Mouse (Mus musculus): ENCODE measurements around the gene Pcca. TPM values are rescaled to one million over a fixed set of nuclear protein-coding genes. Genes with fewer than 3 reads are reported as not detected.
"Not testable (repeated sequence)": the region's sequence is repeated elsewhere in the genome, so short reads cannot be mapped to it uniquely, and the experiment has no call there.

Gene Pcca
- polyA plus RNA-seq, 1 experiment, result 7.2 TPM

GRCm38 (mm10) chr14:122582057-122582456 is 47.9 kb downstream of the Pcca start:
- no peaks in the 10 kb centered on the region for H3K27me3 ChIP-seq (ENCODE audit: control insufficient read depth, insufficient read depth, low read length)
- TF ChIP-seq CTCF (IDR thresholded peaks at IDR 0.05; ENCODE audit: borderline replicate concordance, control insufficient read depth, extremely low read depth, insufficient read depth, low read length, poor library complexity), result no peak
- no peak for TF ChIP-seq POLR2A (IDR thresholded peaks at IDR 0.05; ENCODE audit: control insufficient read depth, extremely low read depth, insufficient read depth, low read length, poor library complexity)
- H3K4me1 ChIP-seq (replicated peaks; ENCODE audit: control insufficient read depth, insufficient read depth, low read length), result no peaks in the 10 kb centered on the region
- WGBS, result 97% methylated on average over 4 of the region's 4 CpGs
- no peak overlapping the region for H3K4me3 ChIP-seq (ENCODE audit: control insufficient read depth, insufficient read depth, low read length)
- DNase-seq, result no peak
- H3K27ac ChIP-seq (ENCODE audit: control insufficient read depth, insufficient read depth, low read length), result no peak overlapping the region
- no peaks in the 10 kb centered on the region for H3K36me3 ChIP-seq (ENCODE audit: control insufficient read depth, insufficient read depth, low read length)

GRCm38 (mm10) chr14:122582491-122583077 is 48.5 kb downstream of the Pcca start:
- Histone ChIP-seq H3K4me1 (replicated peaks; ENCODE audit: control insufficient read depth, insufficient read depth, low read length) (no peaks in the 10 kb centered on the region), H3K36me3 (ENCODE audit: control insufficient read depth, insufficient read depth, low read length) (no peaks in the 10 kb centered on the region), H3K27me3 (ENCODE audit: control insufficient read depth, insufficient read depth, low read length) (no peaks in the 10 kb centered on the region), H3K27ac (ENCODE audit: control insufficient read depth, insufficient read depth, low read length) (no peak overlapping the region), H3K4me3 (ENCODE audit: control insufficient read depth, insufficient read depth, low read length) (no peak overlapping the region)
- DNase-seq, result no peak
- 60% methylated on average over 7 of the region's 7 CpGs for WGBS
- TF ChIP-seq CTCF (IDR thresholded peaks at IDR 0.05; ENCODE audit: borderline replicate concordance, control insufficient read depth, extremely low read depth, insufficient read depth, low read length, poor library complexity) (no peak), POLR2A (IDR thresholded peaks at IDR 0.05; ENCODE audit: control insufficient read depth, extremely low read depth, insufficient read depth, low read length, poor library complexity) (no peak)

- DNase-seq; H3K27ac ChIP-seq (ENCODE audit: control insufficient read depth, insufficient read depth, low read length); H3K36me3 ChIP-seq (ENCODE audit: control insufficient read depth, insufficient read depth, low read length); H3K4me1 ChIP-seq (replicated peaks; ENCODE audit: control insufficient read depth, insufficient read depth, low read length); H3K27me3 ChIP-seq (ENCODE audit: control insufficient read depth, insufficient read depth, low read length); H3K4me3 ChIP-seq (ENCODE audit: control insufficient read depth, insufficient read depth, low read length): not testable (repeated sequence)
- 84% methylated on average over 2 of the region's 2 CpGs for WGBS
These were observed 50.0 kb downstream of the Pcca start for GRCm38 (mm10) chr14:122584087-122584486.

- Histone ChIP-seq H3K4me1 (replicated peaks; ENCODE audit: control insufficient read depth, insufficient read depth, low read length) (no peaks in the 10 kb centered on the region), H3K27ac (ENCODE audit: control insufficient read depth, insufficient read depth, low read length) (no peak overlapping the region), H3K36me3 (ENCODE audit: control insufficient read depth, insufficient read depth, low read length) (no peaks in the 10 kb centered on the region), H3K27me3 (ENCODE audit: control insufficient read depth, insufficient read depth, low read length) (no peaks in the 10 kb centered on the region), H3K4me3 (ENCODE audit: control insufficient read depth, insufficient read depth, low read length) (no peak overlapping the region)
- 93% methylated on average over 4 of the region's 4 CpGs for WGBS
- TF ChIP-seq CTCF (IDR thresholded peaks at IDR 0.05; ENCODE audit: borderline replicate concordance, control insufficient read depth, extremely low read depth, insufficient read depth, low read length, poor library complexity), result no peak
- TF ChIP-seq POLR2A (IDR thresholded peaks at IDR 0.05; ENCODE audit: control insufficient read depth, extremely low read depth, insufficient read depth, low read length, poor library complexity), result no peak
- DNase-seq, result no peak
These were observed 52.8 kb downstream of the Pcca start for GRCm38 (mm10) chr14:122586942-122587341.

- no peak for DNase-seq
- no peaks in the 10 kb centered on the region for H3K4me1 ChIP-seq (replicated peaks; ENCODE audit: control insufficient read depth, insufficient read depth, low read length)
- 77% methylated on average over 5 of the region's 5 CpGs for WGBS
- TF ChIP-seq POLR2A (IDR thresholded peaks at IDR 0.05; ENCODE audit: control insufficient read depth, extremely low read depth, insufficient read depth, low read length, poor library complexity) (no peak), CTCF (IDR thresholded peaks at IDR 0.05; ENCODE audit: borderline replicate concordance, control insufficient read depth, extremely low read depth, insufficient read depth, low read length, poor library complexity) (no peak)
- no peak overlapping the region for H3K4me3 ChIP-seq (ENCODE audit: control insufficient read depth, insufficient read depth, low read length)
- H3K27me3 ChIP-seq (ENCODE audit: control insufficient read depth, insufficient read depth, low read length), result no peaks in the 10 kb centered on the region
- no peak overlapping the region for H3K27ac ChIP-seq (ENCODE audit: control insufficient read depth, insufficient read depth, low read length)
- H3K36me3 ChIP-seq (ENCODE audit: control insufficient read depth, insufficient read depth, low read length), result no peaks in the 10 kb centered on the region
These were observed 63.4 kb downstream of the Pcca start for GRCm38 (mm10) chr14:122597534-122597933.

- 85% methylated on average over 2 of the region's 2 CpGs for WGBS
- TF ChIP-seq POLR2A (IDR thresholded peaks at IDR 0.05; ENCODE audit: control insufficient read depth, extremely low read depth, insufficient read depth, low read length, poor library complexity) (no peak), CTCF (IDR thresholded peaks at IDR 0.05; ENCODE audit: borderline replicate concordance, control insufficient read depth, extremely low read depth, insufficient read depth, low read length, poor library complexity) (no peak)
- no peaks in the 10 kb centered on the region for H3K4me1 ChIP-seq (replicated peaks; ENCODE audit: control insufficient read depth, insufficient read depth, low read length)
- DNase-seq, result no peak
- H3K4me3 ChIP-seq (ENCODE audit: control insufficient read depth, insufficient read depth, low read length), result no peak overlapping the region
- no peak overlapping the region for H3K27ac ChIP-seq (ENCODE audit: control insufficient read depth, insufficient read depth, low read length)
- no peaks in the 10 kb centered on the region for H3K27me3 ChIP-seq (ENCODE audit: control insufficient read depth, insufficient read depth, low read length)
- H3K36me3 ChIP-seq (ENCODE audit: control insufficient read depth, insufficient read depth, low read length), result no peaks in the 10 kb centered on the region
These were observed 64.7 kb downstream of the Pcca start for GRCm38 (mm10) chr14:122598802-122599201.

GRCm38 (mm10) chr14:122599839-122600238 is 65.7 kb downstream of the Pcca start:
- 88% methylated on average over 9 of the region's 9 CpGs for WGBS
- Histone ChIP-seq H3K4me3 (ENCODE audit: control insufficient read depth, insufficient read depth, low read length) (no peak overlapping the region), H3K27ac (ENCODE audit: control insufficient read depth, insufficient read depth, low read length) (no peak overlapping the region), H3K36me3 (ENCODE audit: control insufficient read depth, insufficient read depth, low read length) (no peaks in the 10 kb centered on the region), H3K4me1 (replicated peaks; ENCODE audit: control insufficient read depth, insufficient read depth, low read length) (no peaks in the 10 kb centered on the region), H3K27me3 (ENCODE audit: control insufficient read depth, insufficient read depth, low read length) (no peaks in the 10 kb centered on the region)
- TF ChIP-seq POLR2A (IDR thresholded peaks at IDR 0.05; ENCODE audit: control insufficient read depth, extremely low read depth, insufficient read depth, low read length, poor library complexity) (no peak), CTCF (IDR thresholded peaks at IDR 0.05; ENCODE audit: borderline replicate concordance, control insufficient read depth, extremely low read depth, insufficient read depth, low read length, poor library complexity) (no peak)
- DNase-seq, result no peak

Measured in thymus, adult 2 months (tissue).